Mouse (Mus musculus): ENCODE measurements around the gene Kpna7. TPM values are rescaled to one million over a fixed set of nuclear protein-coding genes. Genes with fewer than 3 reads are reported as not detected.
A peak's percentile ranks its signal among the peaks of the same experiment; 100 is the strongest.
"Not testable (repeated sequence)": the region's sequence is repeated elsewhere in the genome, so short reads cannot be mapped to it uniquely, and the experiment has no call there.

The Kpna7 gene
- polyA plus RNA-seq, 1 experiment from 2014 or later: not detected

DNA sequence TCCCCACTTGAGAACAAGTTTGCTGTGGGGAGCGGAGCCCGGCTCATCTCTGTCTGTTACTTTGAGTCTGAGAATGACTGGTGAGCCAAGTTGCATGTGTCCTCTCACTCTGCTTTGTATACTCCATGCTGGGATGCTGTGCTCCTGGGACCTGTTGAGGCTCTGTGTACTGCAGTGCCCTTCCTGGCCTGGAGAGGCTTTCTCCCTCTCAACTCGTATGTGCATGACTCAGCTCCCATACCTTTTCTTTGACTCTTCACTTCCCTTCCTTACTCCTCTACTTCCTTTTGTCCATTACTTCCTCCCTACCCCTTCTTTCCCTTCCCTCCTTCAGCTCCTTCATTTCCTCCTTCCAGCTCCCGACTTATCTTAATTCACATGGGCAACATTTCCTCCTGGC, 12.4 kb upstream of the Kpna7 start:
- H3K9me3 ChIP-seq (replicated peaks; ENCODE audit: control insufficient read depth, low read length): no peaks in the 10 kb centered on the region
- H3K27me3 ChIP-seq (ENCODE audit: control insufficient read depth, insufficient read depth, low read length): no peaks in the 10 kb centered on the region
- H3K4me1 ChIP-seq (ENCODE audit: control insufficient read depth, insufficient read depth, low read length): no peaks in the 10 kb centered on the region
- 85% methylated on average over 4 of the region's 4 CpGs for WGBS (ENCODE audit: insufficient replicate concordance)
- peaks cover 45% of the 10 kb centered on the region for H3K36me3 ChIP-seq (ENCODE audit: control insufficient read depth, insufficient read depth, low read length)
- H3K27ac ChIP-seq (ENCODE audit: low read depth, low read length): no peak overlapping the region
- H3K9ac ChIP-seq (ENCODE audit: low read depth, low read length): no peak overlapping the region
- no peak overlapping the region for H3K4me3 ChIP-seq (ENCODE audit: low read depth, low read length)
- no peak for ATAC-seq (replicated peaks; ENCODE audit: insufficient number of reproducible peaks, low FRiP score, low TSS enrichment)
- H3K4me2 ChIP-seq: no peak overlapping the region

GRCm38 (mm10) chr5:145089878-145090277, 6.0 kb upstream of the Kpna7 start:
- no peaks in the 10 kb centered on the region for H3K27me3 ChIP-seq (ENCODE audit: control insufficient read depth, insufficient read depth, low read length)
- H3K9me3 ChIP-seq (replicated peaks; ENCODE audit: control insufficient read depth, low read length): no peaks in the 10 kb centered on the region
- no peak overlapping the region for H3K9ac ChIP-seq (ENCODE audit: low read depth, low read length)
- peaks cover 25% of the 10 kb centered on the region for H3K36me3 ChIP-seq (ENCODE audit: control insufficient read depth, insufficient read depth, low read length)
- H3K4me2 ChIP-seq: no peak overlapping the region
- WGBS (ENCODE audit: insufficient replicate concordance): 85% methylated on average over 3 of the region's 3 CpGs
- H3K27ac ChIP-seq (ENCODE audit: low read depth, low read length): no peak overlapping the region
- H3K4me1 ChIP-seq (ENCODE audit: control insufficient read depth, insufficient read depth, low read length): no peaks in the 10 kb centered on the region; the same call in 1 of the 2 replicates
- H3K4me3 ChIP-seq (ENCODE audit: low read depth, low read length): no peak overlapping the region
- ATAC-seq (replicated peaks; ENCODE audit: insufficient number of reproducible peaks, low FRiP score, low TSS enrichment): no peak

GRCm38 (mm10) chr5:145088186-145088585, 4.4 kb upstream of the Kpna7 start:
- Histone ChIP-seq H3K9ac (ENCODE audit: low read depth, low read length) (no peak overlapping the region), H3K36me3 (ENCODE audit: control insufficient read depth, insufficient read depth, low read length) (peaks cover 21% of the 10 kb centered on the region), H3K4me3 (ENCODE audit: low read depth, low read length) (no peak overlapping the region), H3K4me1 (ENCODE audit: control insufficient read depth, insufficient read depth, low read length) (peaks cover 4% of the 10 kb centered on the region; the same call in 1 of the 2 replicates), H3K27me3 (ENCODE audit: control insufficient read depth, insufficient read depth, low read length) (no peaks in the 10 kb centered on the region), H3K27ac (ENCODE audit: low read depth, low read length) (no peak overlapping the region), H3K9me3 (replicated peaks; ENCODE audit: control insufficient read depth, low read length) (no peaks in the 10 kb centered on the region), H3K4me2 (no peak overlapping the region)
- WGBS (ENCODE audit: insufficient replicate concordance): 93% methylated on average over 2 of the region's 2 CpGs
- no peak for ATAC-seq (replicated peaks; ENCODE audit: insufficient number of reproducible peaks, low FRiP score, low TSS enrichment)

DNA sequence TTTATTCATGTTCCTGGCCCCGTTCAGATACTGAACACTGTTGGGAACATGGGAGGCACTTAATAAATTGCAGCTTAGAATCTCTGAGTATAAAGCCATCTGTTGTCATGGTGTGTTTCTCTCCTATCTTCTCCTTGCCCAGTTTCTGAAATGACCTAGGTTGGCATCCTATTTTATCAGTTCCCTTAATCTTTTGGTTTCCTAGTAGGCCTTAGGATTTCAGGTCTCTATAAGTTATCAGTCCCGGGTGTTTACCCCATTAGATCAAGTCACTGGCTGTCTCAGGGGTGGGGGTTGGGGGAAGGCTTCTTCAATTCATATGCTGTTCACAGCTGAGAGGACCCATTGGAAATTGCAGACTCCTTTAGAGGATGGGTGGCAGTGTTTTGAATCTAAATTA, 992 bp upstream of the Kpna7 start:
- no peak overlapping the region for H3K27ac ChIP-seq (ENCODE audit: low read depth, low read length)

GRCm38 (mm10) chr5:145083201-145083600, 629 bp downstream of the Kpna7 start:
- not testable (repeated sequence) for ATAC-seq (replicated peaks; ENCODE audit: insufficient number of reproducible peaks, low FRiP score, low TSS enrichment); H3K4me1 ChIP-seq (ENCODE audit: control insufficient read depth, insufficient read depth, low read length); H3K27me3 ChIP-seq (ENCODE audit: control insufficient read depth, insufficient read depth, low read length); H3K9me3 ChIP-seq (replicated peaks; ENCODE audit: control insufficient read depth, low read length); H3K36me3 ChIP-seq (ENCODE audit: control insufficient read depth, insufficient read depth, low read length)
- Histone ChIP-seq H3K27ac (ENCODE audit: low read depth, low read length) (peak overlapping the region; percentile 59), H3K4me3 (ENCODE audit: low read depth, low read length) (peak overlapping the region; percentile 79), H3K4me2 (peak overlapping the region; percentile 77), H3K9ac (ENCODE audit: low read depth, low read length) (peak overlapping the region; percentile 89)
- 43% methylated on average over 6 of the region's 6 CpGs for WGBS (ENCODE audit: insufficient replicate concordance)

More for the DNA sequence above, 992 bp upstream of the Kpna7 start:
- Histone ChIP-seq H3K36me3 (ENCODE audit: control insufficient read depth, insufficient read depth, low read length) (peaks cover 8% of the 10 kb centered on the region), H3K27me3 (ENCODE audit: control insufficient read depth, insufficient read depth, low read length) (no peaks in the 10 kb centered on the region), H3K4me2 (peak overlapping the region; percentile 77), H3K4me1 (ENCODE audit: control insufficient read depth, insufficient read depth, low read length) (peaks cover 4% of the 10 kb centered on the region; the same call in 1 of the 2 replicates), H3K9me3 (replicated peaks; ENCODE audit: control insufficient read depth, low read length) (no peaks in the 10 kb centered on the region), H3K9ac (ENCODE audit: low read depth, low read length) (peak overlapping the region; percentile 89; the same call in 1 of the 2 replicates), H3K4me3 (ENCODE audit: low read depth, low read length) (peak overlapping the region; percentile 79)
- WGBS (ENCODE audit: insufficient replicate concordance): 61% methylated on average over 2 of the region's 2 CpGs
- ATAC-seq (replicated peaks; ENCODE audit: insufficient number of reproducible peaks, low FRiP score, low TSS enrichment): no peak

- Histone ChIP-seq H3K27me3 (ENCODE audit: control insufficient read depth, insufficient read depth, low read length) (no peaks in the 10 kb centered on the region), H3K27ac (ENCODE audit: low read depth, low read length) (no peak overlapping the region), H3K4me1 (ENCODE audit: control insufficient read depth, insufficient read depth, low read length) (peaks cover 4% of the 10 kb centered on the region; the same call in 1 of the 2 replicates), H3K4me3 (ENCODE audit: low read depth, low read length) (no peak overlapping the region), H3K4me2 (no peak overlapping the region), H3K9ac (ENCODE audit: low read depth, low read length) (no peak overlapping the region), H3K36me3 (ENCODE audit: control insufficient read depth, insufficient read depth, low read length) (peaks cover 4% of the 10 kb centered on the region; the same call in 1 of the 2 replicates), H3K9me3 (replicated peaks; ENCODE audit: control insufficient read depth, low read length) (no peaks in the 10 kb centered on the region)
- WGBS (ENCODE audit: insufficient replicate concordance): 83% methylated on average over 10 of the region's 10 CpGs
- ATAC-seq (replicated peaks; ENCODE audit: insufficient number of reproducible peaks, low FRiP score, low TSS enrichment): no peak
These were observed 1.8 kb downstream of the Kpna7 start for GRCm38 (mm10) chr5:145081866-145082613.

- no peaks in the 10 kb centered on the region for H3K4me1 ChIP-seq (ENCODE audit: control insufficient read depth, insufficient read depth, low read length)
- H3K9me3 ChIP-seq (replicated peaks; ENCODE audit: control insufficient read depth, low read length): no peaks in the 10 kb centered on the region
- no peak overlapping the region for H3K27ac ChIP-seq (ENCODE audit: low read depth, low read length)
- no peaks in the 10 kb centered on the region for H3K27me3 ChIP-seq (ENCODE audit: control insufficient read depth, insufficient read depth, low read length)
- ATAC-seq (replicated peaks; ENCODE audit: insufficient number of reproducible peaks, low FRiP score, low TSS enrichment): no peak
- H3K9ac ChIP-seq (ENCODE audit: low read depth, low read length): no peak overlapping the region
- H3K36me3 ChIP-seq (ENCODE audit: control insufficient read depth, insufficient read depth, low read length): no peaks in the 10 kb centered on the region
- 48% methylated on average over 3 of the region's 3 CpGs for WGBS (ENCODE audit: insufficient replicate concordance)
- H3K4me2 ChIP-seq: no peak overlapping the region
- no peak overlapping the region for H3K4me3 ChIP-seq (ENCODE audit: low read depth, low read length)
These were observed 8.7 kb downstream of the Kpna7 start for GRCm38 (mm10) chr5:145075081-145075480.

- no peak overlapping the region for H3K4me3 ChIP-seq (ENCODE audit: low read depth, low read length)
- 42% methylated on average over 6 of the region's 6 CpGs for WGBS (ENCODE audit: insufficient replicate concordance)
- no peak overlapping the region for H3K4me2 ChIP-seq
- no peaks in the 10 kb centered on the region for H3K9me3 ChIP-seq (replicated peaks; ENCODE audit: control insufficient read depth, low read length)
- H3K9ac ChIP-seq (ENCODE audit: low read depth, low read length): no peak overlapping the region
- H3K4me1 ChIP-seq (ENCODE audit: control insufficient read depth, insufficient read depth, low read length): no peaks in the 10 kb centered on the region
- no peaks in the 10 kb centered on the region for H3K36me3 ChIP-seq (ENCODE audit: control insufficient read depth, insufficient read depth, low read length)
- no peaks in the 10 kb centered on the region for H3K27me3 ChIP-seq (ENCODE audit: control insufficient read depth, insufficient read depth, low read length)
- no peak for ATAC-seq (replicated peaks; ENCODE audit: insufficient number of reproducible peaks, low FRiP score, low TSS enrichment)
- no peak overlapping the region for H3K27ac ChIP-seq (ENCODE audit: low read depth, low read length)
These were observed 12.5 kb downstream of the Kpna7 start for GRCm38 (mm10) chr5:145071342-145071741.

- H3K9me3 ChIP-seq (replicated peaks; ENCODE audit: control insufficient read depth, low read length): no peaks in the 10 kb centered on the region
- no peak overlapping the region for H3K9ac ChIP-seq (ENCODE audit: low read depth, low read length)
- H3K27me3 ChIP-seq (ENCODE audit: control insufficient read depth, insufficient read depth, low read length): no peaks in the 10 kb centered on the region
- ATAC-seq (replicated peaks; ENCODE audit: insufficient number of reproducible peaks, low FRiP score, low TSS enrichment): no peak
- H3K4me1 ChIP-seq (ENCODE audit: control insufficient read depth, insufficient read depth, low read length): no peaks in the 10 kb centered on the region
- H3K27ac ChIP-seq (ENCODE audit: low read depth, low read length): no peak overlapping the region
- no peak overlapping the region for H3K4me3 ChIP-seq (ENCODE audit: low read depth, low read length)
- under 1% methylated on average over 5 of the region's 5 CpGs for WGBS (ENCODE audit: insufficient replicate concordance)
- H3K36me3 ChIP-seq (ENCODE audit: control insufficient read depth, insufficient read depth, low read length): no peaks in the 10 kb centered on the region
- no peak overlapping the region for H3K4me2 ChIP-seq
These were observed 14.1 kb downstream of the Kpna7 start for GRCm38 (mm10) chr5:145069707-145070106.

Measured in heart, embryonic 11.5 days (tissue).